Mouse (Mus musculus): ENCODE measurements at regions not wholly inside any gene's neighbourhood (a gene's known extent, or its start where the extent isn't known, plus 50 kb on each side); places are given as distances from the start of the nearest gene placed in this dataset.

DNA sequence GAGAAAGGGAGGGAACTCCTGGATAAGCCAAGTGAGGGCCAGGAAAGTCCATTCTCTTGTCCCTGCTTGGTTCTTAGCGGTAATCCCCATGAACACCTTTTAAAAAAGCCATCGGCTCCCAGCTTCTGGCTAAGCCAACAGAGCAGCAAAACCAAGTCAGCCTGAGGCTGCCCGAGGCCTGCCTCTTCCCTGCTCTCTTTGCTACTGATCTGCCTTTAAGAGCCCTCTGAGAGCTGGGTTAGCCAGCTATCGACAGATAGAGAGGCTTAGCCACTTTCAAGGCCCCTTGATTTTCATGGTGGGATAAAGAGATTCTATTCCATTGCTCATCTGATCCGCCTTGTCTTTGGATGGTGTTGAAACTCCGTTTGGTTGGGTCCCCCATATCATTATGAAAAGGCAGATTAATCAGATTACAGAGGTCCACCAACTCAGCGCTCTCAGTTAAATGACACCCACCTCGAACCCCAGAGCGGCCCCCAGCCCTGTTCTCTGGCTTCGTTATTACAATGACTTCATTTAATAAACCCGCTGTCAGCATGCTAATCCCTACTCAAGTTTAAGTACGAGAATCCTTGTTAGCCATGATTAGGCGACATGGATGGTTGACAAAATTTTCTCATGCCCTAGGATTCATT lies 66.1 kb downstream of the Slc4a3 start:
- no peak for DNase-seq

DNA sequence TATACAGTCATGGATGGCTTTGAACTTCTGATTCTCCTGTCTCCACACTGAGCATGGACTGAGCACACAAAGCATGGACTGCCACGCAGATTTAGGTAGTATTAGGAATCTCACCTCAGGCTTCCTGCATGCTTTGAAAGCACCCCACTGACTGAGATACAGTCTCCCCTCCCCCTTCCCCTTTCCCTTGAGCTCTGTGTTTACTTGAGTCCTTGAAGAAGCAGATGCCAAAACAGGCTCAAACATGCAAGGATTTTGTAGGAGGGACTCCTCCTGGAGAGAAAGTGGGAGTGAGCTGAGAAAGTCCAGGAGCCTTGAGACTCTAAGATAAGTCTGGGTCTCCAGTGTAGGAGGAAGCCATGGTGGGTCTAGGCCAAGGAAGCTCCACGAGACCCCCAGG lies 67.1 kb downstream of the Slc4a3 start:
- no peak for DNase-seq

DNA sequence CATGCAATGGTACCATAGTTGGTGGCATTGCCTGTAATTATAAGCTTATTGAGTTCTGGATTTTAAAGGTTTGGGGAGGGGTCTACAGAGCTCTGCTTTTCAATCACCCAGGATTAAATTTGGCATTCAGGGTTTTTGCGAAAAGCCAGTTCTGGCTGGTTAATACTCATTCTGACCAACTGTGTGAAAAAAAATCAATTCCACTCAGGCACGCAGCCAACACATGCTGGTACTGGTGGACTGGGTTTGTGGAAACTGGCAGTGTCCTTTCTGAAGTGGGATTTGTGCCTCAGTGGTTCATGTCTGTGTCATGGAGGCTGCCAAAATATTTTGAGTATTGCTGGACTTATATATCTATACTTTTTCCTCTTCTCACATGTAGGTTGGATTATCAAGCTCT lies 70.9 kb downstream of the Slc4a3 start:
- no peak for DNase-seq

DNA sequence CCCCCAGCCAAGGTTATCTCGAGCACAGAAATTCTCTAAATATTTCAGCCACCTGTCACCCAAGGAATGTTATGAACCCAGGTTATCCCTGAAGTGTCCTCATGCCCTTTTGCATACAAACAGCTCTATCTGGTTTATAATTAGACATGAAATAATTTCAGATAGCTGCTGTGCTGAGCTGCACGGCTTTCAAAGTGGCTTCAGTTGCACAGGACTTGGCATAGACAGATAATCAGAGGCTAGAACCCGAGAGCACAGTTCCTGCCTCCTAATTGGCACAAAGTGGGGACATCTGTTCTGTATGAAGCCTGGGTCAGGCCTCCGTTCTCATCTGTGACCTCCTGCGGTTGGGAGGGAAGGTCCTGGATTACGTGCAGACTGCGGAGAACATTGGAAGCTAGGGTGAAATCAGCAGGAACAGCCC lies 72.3 kb downstream of the Slc4a3 start:
- DNase-seq: no peak

DNA sequence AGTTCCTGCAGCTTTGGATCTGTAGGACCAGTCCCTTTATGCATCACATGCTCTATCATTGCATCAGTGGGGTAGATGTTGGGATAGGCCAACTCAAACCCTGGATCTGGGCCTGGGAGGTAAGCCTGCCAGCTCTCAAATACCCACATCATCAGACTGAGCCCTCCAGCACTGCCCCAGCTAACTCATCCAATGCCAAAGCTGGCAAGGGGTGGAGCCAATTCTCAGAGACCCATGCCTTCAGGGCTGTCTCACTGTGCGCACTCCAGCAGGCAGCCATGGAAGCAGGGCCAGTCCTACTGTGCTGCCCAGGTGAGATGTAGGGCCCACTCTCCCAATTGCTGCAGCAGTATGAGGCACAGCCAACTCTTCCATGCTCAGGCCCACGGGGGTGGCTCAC lies 84.2 kb downstream of the Slc4a3 start:
- no peak for DNase-seq

DNA sequence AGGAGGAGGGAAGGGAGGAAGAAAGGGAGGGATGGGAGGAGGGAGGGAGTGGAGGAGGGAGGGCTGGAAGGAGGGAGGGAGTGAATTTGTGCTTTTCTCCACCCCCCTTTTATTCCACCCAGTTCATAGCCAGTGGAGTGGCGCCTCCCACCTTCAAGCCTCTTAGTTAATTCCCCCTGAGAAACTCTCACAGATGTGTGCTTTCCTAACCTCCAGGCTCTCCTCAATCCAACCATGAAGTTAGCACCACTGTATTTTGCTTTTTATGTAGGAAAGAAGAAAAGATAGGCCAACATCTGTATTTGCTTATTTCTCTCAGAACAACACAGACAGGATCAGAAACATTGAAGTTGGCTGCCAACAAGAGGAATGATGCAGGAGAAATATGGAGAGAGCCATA lies 85.7 kb downstream of the Slc4a3 start:
- no peak for DNase-seq

DNA sequence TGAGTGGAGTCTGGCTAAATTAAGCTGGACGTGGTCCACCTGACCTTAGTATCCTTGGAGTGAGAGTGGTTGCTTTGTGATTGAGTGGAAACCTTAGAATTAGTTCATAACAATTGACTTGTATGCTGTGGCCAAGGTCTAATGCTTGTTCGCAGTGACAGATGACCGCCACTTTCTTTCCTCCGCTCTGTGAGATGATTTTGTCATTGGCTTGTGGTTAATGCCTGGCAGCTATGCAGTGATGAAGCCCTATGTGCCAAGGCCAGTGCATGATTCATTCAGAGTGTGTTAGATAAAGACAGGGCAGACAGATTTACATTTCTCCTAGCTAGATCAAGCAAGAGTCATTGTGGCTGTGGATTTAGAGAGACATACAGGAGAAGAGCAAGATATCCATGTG lies 89.5 kb downstream of the Slc4a3 start:
- DNase-seq: peak; percentile 49

DNA sequence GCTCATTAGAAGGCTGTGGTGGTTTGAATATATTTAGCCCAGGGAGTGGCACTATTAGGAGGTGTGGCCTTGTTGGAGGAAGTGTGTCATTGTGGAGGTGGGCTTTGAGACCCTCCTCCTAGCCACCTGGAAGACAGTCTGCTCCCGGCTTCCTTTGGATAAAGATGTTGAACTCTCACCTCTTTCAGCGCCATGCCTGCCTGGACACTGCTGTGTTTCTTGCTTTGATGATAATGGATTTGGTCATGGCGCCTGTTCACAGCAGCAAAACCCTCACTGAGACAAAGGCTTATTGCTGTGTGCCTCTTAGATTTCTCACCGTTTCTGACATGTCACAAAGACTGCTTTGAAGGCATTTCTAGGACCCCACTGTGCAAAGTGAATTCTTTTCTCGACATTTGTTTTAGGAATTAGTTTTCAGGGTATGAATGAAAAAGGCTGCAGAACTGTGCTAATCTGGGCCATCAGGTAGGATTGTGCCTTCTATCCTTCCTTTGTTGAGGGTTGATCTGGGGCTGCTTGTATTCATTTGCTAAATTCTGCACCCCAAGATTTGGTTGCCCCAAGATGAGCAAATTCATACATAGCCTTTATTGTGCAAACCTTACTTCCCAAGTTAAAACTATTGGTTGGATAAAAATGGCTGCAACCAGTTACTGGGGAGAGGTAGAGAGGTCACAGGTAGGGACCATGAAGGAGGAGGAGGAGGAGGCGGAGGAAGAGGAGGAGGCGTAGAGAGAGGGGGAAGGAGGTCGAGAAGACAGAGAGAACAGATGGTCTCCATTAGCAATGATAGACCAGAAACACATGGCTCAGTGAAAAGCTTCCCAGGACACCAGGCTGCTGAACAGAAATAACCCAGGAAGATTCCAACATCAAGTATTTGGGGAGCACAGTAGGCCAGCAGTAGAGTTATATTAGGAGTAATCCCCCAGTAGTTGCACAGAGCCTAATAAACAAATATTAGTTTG lies 93.2 kb downstream of the Slc4a3 start:
- DNase-seq: no peak

DNA sequence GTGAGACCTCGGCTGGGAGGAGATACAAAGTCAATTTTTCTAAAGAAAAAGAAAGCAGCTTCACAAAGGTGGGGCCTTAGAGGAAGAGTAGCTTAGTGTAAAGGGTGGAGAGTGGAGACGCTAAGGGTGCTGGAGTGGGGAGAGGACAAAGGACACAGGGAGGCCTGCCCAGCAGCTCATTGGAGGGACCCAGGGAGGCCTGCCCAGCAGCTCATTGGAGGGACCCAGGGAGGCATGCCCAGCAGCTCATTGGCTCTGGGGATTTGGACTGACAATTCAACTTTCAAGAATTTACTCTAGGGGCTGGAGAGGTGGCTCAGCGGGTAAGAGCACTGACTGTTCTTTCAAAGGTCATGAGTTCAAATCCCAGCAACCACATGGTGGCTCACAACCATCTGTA lies 96.4 kb downstream of the Slc4a3 start:
- DNase-seq: no peak

DNA sequence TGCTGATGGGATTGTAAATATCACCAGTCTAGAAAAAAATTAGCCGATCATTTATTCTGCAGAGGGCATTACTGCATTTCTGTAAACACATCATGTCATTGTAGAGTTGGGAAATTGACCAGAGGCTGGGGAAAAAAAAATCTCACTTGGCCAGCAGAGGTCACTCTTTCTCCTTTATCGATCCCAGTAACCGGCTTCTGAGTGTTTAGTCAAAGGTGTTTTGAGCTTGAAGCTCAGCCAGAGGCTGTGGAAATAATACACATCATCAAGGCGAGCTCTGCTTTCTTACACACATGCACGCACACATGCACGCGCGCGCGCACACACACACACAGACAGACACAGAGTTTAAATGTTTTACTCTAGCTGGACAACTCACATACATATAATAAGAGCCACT lies 106.5 kb downstream of the Slc4a3 start:
- DNase-seq: peak; percentile 25

DNA sequence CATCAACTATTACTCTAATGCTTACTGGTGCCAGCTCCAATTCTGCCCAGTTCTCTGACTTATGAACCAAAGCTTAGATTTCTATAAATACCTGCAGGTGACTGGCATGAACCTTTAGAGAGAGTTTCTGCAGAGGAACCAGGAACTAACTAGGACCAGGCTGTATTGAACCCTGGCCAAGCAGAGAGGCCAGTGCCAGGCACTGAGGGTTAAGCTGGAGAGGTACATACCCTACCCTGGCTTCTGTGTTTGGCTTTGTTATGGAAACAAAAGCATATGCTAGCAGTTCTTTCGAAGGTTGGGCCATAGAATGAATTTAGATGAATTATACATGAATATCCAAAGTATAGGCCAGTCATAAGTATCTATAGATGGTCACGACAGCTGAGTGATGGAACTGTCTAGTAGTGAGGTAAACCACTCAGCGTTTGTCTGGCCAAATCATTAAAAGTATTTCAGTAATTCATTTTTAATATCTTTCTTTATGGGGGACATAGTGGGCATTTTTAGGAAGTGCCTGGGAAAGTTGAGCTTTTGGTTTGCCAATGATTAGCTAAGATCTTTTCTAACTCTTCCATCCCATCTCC lies 107.0 kb downstream of the Slc4a3 start:
- DNase-seq: no peak

DNA sequence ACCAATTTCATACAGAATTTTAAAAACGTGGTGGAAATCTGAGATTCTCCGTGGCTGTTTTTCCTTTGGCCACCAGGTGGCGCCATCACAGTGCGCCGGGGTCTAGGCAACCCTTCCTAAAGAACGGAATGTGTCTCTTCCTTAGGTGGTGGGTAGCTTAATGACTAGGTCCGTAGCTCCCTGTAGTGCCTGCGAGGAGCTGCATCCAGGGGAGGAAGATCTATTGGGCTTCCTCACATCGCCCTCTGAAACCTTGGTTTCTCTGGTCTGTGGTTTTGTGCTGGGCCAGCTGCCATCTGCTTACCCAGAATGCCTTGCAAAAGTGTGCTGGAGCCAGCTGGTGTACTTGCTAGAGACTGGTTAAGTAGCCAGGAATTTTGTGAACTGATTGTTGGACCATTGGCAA lies 107.6 kb downstream of the Slc4a3 start:
- peak; percentile 35 for DNase-seq

DNA sequence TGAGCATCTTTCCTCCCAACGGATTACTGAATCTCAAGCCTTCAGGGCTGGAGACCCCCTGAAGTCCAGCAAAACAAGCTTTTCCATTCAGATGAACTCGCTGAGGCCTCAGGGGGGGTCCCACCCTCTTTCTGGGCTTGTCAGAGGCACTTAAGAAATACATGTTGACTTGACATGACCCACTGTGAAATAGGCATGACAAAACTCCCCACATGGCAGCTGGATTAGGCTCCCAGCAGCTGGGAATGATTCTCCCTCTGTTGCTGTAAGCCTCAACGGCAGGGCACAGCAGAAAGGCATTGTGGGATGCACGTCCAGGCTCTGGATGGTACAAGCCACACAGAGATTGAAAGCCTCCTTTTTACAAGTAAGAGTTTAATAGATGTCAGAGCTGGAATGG lies 110.5 kb downstream of the Slc4a3 start:
- no peak for DNase-seq

DNA sequence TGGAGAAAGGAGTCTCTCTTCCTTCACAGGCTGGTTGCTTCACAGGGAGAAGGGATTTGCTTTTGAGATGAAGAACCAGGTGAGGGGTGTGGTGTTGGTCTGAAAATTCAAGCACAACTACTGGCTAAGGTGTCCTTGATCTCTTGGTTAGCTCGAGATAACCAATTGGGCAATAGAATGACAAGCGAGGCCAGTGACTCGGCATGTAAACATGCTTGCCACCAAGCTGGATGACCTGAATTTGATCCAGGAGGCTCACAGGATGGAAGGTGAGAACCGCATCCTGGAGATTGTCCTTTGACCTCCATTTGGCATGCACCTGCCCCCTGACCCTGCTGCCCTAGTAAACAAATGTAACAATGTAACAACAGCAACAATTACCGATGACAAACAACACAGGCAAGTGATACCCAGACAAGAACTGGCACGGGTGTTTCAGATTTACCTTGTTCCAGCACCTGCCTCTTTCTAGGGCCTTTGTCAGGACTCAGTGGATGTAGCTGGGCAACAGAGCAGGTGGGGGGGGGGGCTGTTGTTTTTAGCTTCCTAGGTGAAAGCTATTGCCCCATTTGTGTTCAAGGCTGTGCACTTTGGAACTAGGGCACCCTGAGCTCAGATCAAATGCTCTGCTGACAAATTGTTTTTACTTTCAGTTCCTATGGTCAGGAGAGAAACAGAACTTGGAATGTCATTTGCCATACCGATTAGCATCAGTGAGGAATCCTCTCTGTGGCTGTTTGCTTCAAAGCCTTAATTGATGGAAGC lies 114.5 kb downstream of the Slc4a3 start:
- DNase-seq: peak; percentile 26

DNA sequence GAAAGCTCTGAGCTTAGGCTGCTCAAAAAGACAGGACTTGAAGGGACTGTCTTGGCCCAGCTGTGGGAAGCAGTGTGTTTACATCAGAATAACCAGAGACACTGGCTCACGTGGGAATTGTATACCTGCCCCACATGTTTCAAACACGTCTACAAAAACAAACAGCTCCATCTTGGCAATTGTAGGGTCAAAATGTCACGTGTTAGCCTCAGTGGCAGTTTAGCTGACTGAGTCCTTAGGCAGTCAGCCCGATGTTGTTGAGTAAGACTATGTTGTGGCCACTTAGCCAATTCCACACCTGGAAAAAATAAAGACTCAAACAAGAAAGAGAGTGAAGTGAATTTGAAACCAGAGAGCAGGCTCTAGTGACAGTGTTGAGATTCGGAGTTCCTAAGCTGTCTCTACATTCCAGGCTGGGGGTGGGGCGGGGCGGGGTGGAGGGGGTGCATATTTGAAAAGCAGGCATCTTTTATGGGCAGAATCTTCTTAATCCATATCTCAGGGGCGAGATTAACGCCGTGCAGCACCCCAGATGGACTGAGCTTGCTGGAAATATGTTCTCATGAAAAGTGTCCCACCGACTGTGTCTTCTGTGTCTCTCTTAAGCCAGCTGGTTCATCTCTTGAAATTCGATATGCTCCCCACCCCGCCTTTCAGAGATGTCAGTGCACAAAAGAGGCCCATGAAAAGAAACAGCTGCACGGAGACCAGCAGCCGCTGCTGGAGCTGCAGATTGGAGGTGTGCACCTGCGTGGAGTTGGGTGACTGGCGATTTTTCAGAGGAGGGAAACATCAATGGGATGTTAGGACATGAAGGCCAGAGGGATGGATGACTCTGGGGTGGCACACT lies 116.3 kb downstream of the Slc4a3 start:
- DNase-seq: no peak

DNA sequence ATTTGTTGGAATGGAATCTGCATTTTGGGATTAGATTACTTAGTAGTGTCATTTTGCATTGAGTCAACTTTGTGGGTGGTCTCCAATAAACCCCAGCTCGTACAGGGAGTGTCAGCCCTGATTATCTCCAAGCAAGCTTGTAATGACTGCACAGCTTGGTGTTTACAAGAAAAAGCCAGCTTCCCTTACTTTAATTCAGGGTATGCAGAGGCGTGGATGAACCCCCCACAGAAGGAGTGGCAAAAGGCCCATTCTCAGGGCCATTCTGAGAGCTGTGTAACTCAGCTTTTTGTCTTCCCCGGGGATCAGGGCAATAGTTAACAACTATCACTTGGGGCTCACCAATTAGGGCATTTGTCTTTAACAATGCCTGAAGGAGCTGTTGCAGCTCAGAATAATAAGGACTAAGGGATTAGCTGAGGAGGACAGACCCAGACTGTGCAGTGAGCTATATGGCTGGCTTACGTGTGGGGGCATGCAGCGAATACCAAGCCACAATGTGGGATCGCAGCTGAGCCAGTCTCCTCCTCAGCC lies 121.7 kb downstream of the Slc4a3 start:
- no peak for DNase-seq

DNA sequence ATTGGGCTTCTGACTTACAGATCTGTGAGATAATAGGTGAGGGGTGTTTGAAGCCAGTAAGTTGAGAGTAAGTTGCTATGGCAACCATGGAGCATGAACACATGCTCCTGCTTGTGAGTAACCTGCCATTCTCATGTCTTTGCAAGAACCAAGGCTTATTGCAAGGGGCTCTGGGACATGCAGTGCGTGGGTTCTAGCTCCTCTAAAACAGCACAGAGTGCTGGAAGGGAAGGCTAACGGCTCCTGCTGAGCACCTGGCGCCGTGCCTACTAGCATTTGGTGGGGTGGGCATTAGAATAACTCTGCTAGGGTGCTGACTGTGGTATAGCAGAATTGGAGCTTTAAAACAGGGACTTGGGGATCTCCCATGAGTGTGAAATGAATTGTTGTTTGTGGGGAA lies 130.2 kb downstream of the Slc4a3 start:
- no peak for DNase-seq

DNA sequence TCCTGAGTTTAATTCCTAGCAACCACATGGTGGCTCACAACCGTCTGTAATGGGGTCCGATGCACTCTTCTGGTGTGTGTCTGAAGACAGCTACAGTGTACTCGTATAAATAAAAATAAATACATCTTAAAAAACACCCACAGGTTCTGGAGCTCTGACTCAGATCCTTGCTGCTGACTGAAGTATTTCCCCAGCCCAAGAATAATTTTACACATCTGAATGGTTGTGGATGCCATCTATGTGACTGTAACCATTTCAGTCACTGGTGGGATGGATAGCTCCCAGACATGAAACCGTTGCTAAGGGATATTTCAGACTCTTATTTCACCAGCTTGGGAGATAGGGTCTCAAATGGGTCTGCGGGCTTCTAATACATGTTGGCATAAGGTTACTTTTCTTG lies 131.6 kb downstream of the Slc4a3 start:
- no peak for DNase-seq

DNA sequence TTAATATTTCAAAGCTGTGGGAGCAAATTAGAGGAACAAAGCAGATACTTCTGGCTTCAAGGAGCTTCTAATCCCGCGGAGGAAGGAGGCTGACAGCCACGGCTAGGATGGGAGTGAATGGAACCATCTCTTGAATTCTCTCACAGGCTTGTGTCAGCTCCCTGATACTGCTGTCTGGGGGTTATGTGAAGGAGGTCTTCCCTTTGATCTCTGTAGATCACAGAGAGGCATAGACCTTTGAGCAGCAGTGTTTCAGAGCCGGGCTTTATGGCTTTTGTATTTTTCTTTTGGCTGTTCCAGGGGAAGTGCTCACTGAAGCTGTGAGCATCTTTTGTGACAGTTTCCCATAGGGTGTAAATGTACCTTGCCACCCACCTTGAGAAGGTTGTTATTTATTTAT lies 132.2 kb downstream of the Slc4a3 start:
- DNase-seq: no peak

DNA sequence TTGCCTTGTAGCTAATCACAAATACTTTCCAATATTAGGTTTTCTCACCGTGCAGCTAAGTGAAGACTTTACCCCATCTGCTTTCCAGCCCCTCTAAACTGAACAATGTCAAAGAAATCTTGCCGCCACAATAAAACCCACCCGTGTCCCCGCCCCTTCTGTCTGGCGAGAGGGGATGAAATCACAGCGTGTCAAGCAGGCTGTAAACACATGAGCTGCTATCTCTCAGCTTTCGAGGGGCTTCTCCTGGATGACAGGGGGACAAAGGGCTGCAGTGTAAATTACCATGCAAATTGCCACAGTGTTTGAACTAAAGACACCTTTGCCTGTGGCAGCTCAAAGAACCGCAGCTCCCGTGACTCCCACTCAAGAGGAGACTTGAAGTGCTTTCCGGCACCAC lies 134.3 kb downstream of the Slc4a3 start:
- DNase-seq: no peak

DNA sequence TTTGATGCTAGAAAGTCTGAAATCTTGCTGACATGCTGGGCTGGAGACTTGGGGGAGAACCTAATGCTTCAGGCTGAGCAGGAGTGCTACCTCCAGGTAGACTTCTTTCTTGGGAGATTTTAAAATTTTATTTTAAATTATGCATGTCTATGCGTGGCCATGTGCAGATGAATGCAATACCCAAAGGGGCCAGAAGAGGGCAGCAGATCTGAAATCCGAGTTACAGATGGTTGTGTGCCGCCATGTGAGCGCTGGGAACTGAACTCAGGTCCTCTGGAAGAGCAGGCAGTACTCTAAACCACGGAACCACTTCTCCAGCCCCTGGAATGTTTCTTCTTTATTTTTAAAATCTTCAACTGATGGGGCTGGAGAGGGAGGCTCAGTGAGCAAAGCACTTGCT lies 135.8 kb downstream of the Slc4a3 start:
- no peak for DNase-seq

DNA sequence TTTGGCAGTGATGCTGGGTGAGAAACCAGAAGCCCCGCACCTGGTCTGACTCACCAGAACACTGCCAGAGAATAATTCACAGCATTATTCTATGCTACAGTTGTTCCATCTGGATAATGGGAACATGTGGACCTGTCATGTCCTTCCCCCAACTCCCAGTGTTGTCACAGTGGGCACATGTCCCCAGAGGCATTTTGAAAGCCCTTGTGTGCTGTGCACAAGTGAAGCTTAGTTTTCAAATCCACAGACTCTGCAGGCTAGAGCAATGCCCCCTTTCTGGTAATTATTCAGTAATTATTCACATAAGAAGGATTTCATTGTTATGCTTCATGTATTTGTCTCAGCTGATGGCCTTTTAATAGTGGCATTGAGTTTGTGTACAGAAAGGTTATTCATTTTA lies 146.7 kb downstream of the Slc4a3 start:
- DNase-seq: no peak

Measured in adrenal gland, adult 8-10 months (tissue).